Mouse (Mus musculus) lung, embryonic 14.5 days (tissue): ENCODE measurements at regions not wholly inside any gene's neighbourhood (a gene's known extent, or its start where the extent isn't known, plus 50 kb on each side); places are given as distances from the start of the nearest gene placed in this dataset.

ENCODE experiments used
- ATAC-seq: fragments of 200-750 bp; cut with Nextera tagmentation; 2 replicates; pipeline ENCODE4 v1.8.0; 2017; ENCODE audit warnings: mild to moderate bottlenecking, moderate TSS enrichment, moderate library complexity; ENCODE audit not compliant: insufficient read depth
- DNase-seq: peaks from one replicate; pipeline ENCODE4 v3.0.0-alpha.2; 2015
- H3K27ac ChIP-seq: fragments of 300-500 bp; sonication (generic); 2 replicates; pipeline ENCODE4 v1.5.1; 2014; ENCODE audit warnings: low read depth, mild to moderate bottlenecking, moderate library complexity
- H3K27me3 ChIP-seq: fragments of 300-500 bp; sonication (generic); 2 replicates; pipeline ENCODE4 v1.6.1; 2014; ENCODE audit warnings: low read length, control low read depth; ENCODE audit not compliant: insufficient read depth
- H3K36me3 ChIP-seq: fragments of 300-500 bp; sonication (generic); 2 replicates; pipeline ENCODE4 v1.6.1; 2014; ENCODE audit warnings: control low read depth; ENCODE audit not compliant: insufficient read depth
- H3K4me1 ChIP-seq: fragments of 300-500 bp; sonication (generic); 2 replicates; pipeline ENCODE4 v1.6.1; 2014; ENCODE audit warnings: antibody characterized with exemption, control low read depth; ENCODE audit not compliant: insufficient read depth
- H3K4me2 ChIP-seq: fragments of 300-500 bp; sonication (generic); 2 replicates; pipeline ENCODE4 v1.6.1; 2014; ENCODE audit warnings: mild to moderate bottlenecking
- H3K4me3 ChIP-seq: fragments of 300-500 bp; sonication (generic); 2 replicates; pipeline ENCODE4 v1.5.1; 2014; ENCODE audit warnings: low read depth, low read length
- H3K9ac ChIP-seq: fragments of 300-500 bp; sonication (generic); 2 replicates; pipeline ENCODE4 v1.6.1; 2014
- H3K9me3 ChIP-seq: fragments of 300-500 bp; sonication (generic); 2 replicates; pipeline ENCODE4 v1.6.1; 2016; ENCODE audit warnings: low read depth, low read length, control low read depth
- CTCF ChIP-seq: IDR thresholded peaks from 2 replicates; pipeline ENCODE4 v1.5.1; 2016; ENCODE audit warnings: antibody characterized with exemption, low read depth
- WGBS: fragments of 180-500 bp; shearing (Covaris S2); extraction: QIAGEN DNeasy Blood & Tissue Kit; methylation state at CpG from one replicate; pipeline ENCODE4 v1.1.7; 2014; 5-methylcytosine and 5-hydroxymethylcytosine counted together

GRCm38 (mm10) chr12:109881108-109881507, 281.0 kb upstream of the Rtl1 start:
- Histone ChIP-seq H3K4me1 (no peaks in the 10 kb centered on the region), H3K27me3 (no peaks in the 10 kb centered on the region), H3K9me3 (no peaks in the 10 kb centered on the region), H3K36me3 (no peaks in the 10 kb centered on the region), H3K9ac (no peak overlapping the region), H3K27ac (no peak overlapping the region), H3K4me2 (no peak overlapping the region), H3K4me3 (no peak overlapping the region)
- no peak for ATAC-seq
- TF ChIP-seq CTCF, result no peak
- WGBS, result 74% methylated on average over 3 of the region's 3 CpGs
- DNase-seq, result no peak

- no peak overlapping the region for H3K9ac ChIP-seq
- H3K27me3 ChIP-seq, result no peaks in the 10 kb centered on the region
- no peak overlapping the region for H3K4me3 ChIP-seq
- no peaks in the 10 kb centered on the region for H3K36me3 ChIP-seq
- H3K4me2 ChIP-seq, result no peak overlapping the region
- no peak overlapping the region for H3K27ac ChIP-seq
- DNase-seq, result no peak
- no peaks in the 10 kb centered on the region for H3K4me1 ChIP-seq
- 69% methylated on average over 2 of the region's 2 CpGs for WGBS
- TF ChIP-seq CTCF, result no peak
- no peaks in the 10 kb centered on the region for H3K9me3 ChIP-seq
- no peak for ATAC-seq
Measured at GRCm38 (mm10) chr12:109891206-109891605, 291.1 kb upstream of the Rtl1 start.

- H3K4me2 ChIP-seq, result no peak overlapping the region
- H3K27ac ChIP-seq, result no peak overlapping the region
- ATAC-seq (no peak), DNase-seq (no peak)
- TF ChIP-seq CTCF, result no peak
- H3K36me3 ChIP-seq, result no peaks in the 10 kb centered on the region
- H3K4me3 ChIP-seq, result no peak overlapping the region
- H3K4me1 ChIP-seq, result no peaks in the 10 kb centered on the region
- H3K9ac ChIP-seq, result no peak overlapping the region
- H3K27me3 ChIP-seq, result no peaks in the 10 kb centered on the region
- no peaks in the 10 kb centered on the region for H3K9me3 ChIP-seq
Measured at GRCm38 (mm10) chr12:109892834-109893233, 292.7 kb upstream of the Rtl1 start.

GRCm38 (mm10) chr12:109893657-109894056, 293.5 kb upstream of the Rtl1 start:
- no peak for TF ChIP-seq CTCF
- DNase-seq, result no peak
- 65% methylated on average over 4 of the region's 4 CpGs for WGBS

GRCm38 (mm10) chr12:109895389-109895788, 295.3 kb upstream of the Rtl1 start:
- no peak overlapping the region for H3K4me2 ChIP-seq
- DNase-seq (peak; percentile 16), ATAC-seq (no peak)
- 54% methylated on average over 7 of the region's 7 CpGs for WGBS
- no peak overlapping the region for H3K9ac ChIP-seq
- TF ChIP-seq CTCF, result no peak
- H3K9me3 ChIP-seq, result no peaks in the 10 kb centered on the region
- H3K4me1 ChIP-seq, result no peaks in the 10 kb centered on the region
- no peaks in the 10 kb centered on the region for H3K36me3 ChIP-seq
- no peak overlapping the region for H3K4me3 ChIP-seq
- H3K27ac ChIP-seq, result no peak overlapping the region
- no peaks in the 10 kb centered on the region for H3K27me3 ChIP-seq

More at GRCm38 (mm10) chr12:109893657-109894056, 293.5 kb upstream of the Rtl1 start:
- H3K4me3 ChIP-seq, result no peak overlapping the region
- no peaks in the 10 kb centered on the region for H3K27me3 ChIP-seq
- no peak overlapping the region for H3K27ac ChIP-seq
- H3K4me1 ChIP-seq, result no peaks in the 10 kb centered on the region
- no peak for ATAC-seq
- no peak overlapping the region for H3K9ac ChIP-seq
- no peaks in the 10 kb centered on the region for H3K9me3 ChIP-seq
- no peak overlapping the region for H3K4me2 ChIP-seq
- no peaks in the 10 kb centered on the region for H3K36me3 ChIP-seq

GRCm38 (mm10) chr12:109896397-109896796, 296.3 kb upstream of the Rtl1 start:
- Histone ChIP-seq H3K9ac (no peak overlapping the region), H3K4me2 (no peak overlapping the region), H3K4me1 (no peaks in the 10 kb centered on the region), H3K36me3 (no peaks in the 10 kb centered on the region), H3K27me3 (no peaks in the 10 kb centered on the region), H3K4me3 (no peak overlapping the region), H3K27ac (no peak overlapping the region), H3K9me3 (no peaks in the 10 kb centered on the region)
- ATAC-seq (no peak), DNase-seq (no peak)
- TF ChIP-seq CTCF, result no peak
- 93% methylated on average over 9 of the region's 9 CpGs for WGBS

- WGBS, result 80% methylated on average over 10 of the region's 10 CpGs
- Histone ChIP-seq H3K36me3 (no peaks in the 10 kb centered on the region), H3K4me2 (no peak overlapping the region), H3K4me3 (no peak overlapping the region), H3K4me1 (no peaks in the 10 kb centered on the region), H3K9me3 (peaks cover 3% of the 10 kb centered on the region; the same call in 1 of the 2 replicates), H3K27me3 (no peaks in the 10 kb centered on the region), H3K9ac (no peak overlapping the region), H3K27ac (no peak overlapping the region)
- TF ChIP-seq CTCF, result no peak
- no peak for ATAC-seq
- DNase-seq, result no peak
Measured at GRCm38 (mm10) chr12:109896906-109897305, 296.8 kb upstream of the Rtl1 start.

GRCm38 (mm10) chr12:109897861-109898385, 297.8 kb upstream of the Rtl1 start:
- no peak overlapping the region for H3K4me3 ChIP-seq
- H3K4me2 ChIP-seq, result no peak overlapping the region
- peaks cover 3% of the 10 kb centered on the region; the same call in 1 of the 2 replicates for H3K9me3 ChIP-seq
- H3K4me1 ChIP-seq, result no peaks in the 10 kb centered on the region
- TF ChIP-seq CTCF, result no peak
- H3K27me3 ChIP-seq, result no peaks in the 10 kb centered on the region
- H3K27ac ChIP-seq, result no peak overlapping the region
- no peaks in the 10 kb centered on the region for H3K36me3 ChIP-seq
- WGBS, result 79% methylated on average over 11 of the region's 11 CpGs
- DNase-seq (no peak), ATAC-seq (no peak)
- H3K9ac ChIP-seq, result no peak overlapping the region
